Mouse (Mus musculus) erythroid progenitor cell, adult 5-6 weeks (primary cell): ENCODE data around the gene Gm9767. TPM values are rescaled to one million over a fixed set of nuclear protein-coding genes. Genes with fewer than 3 reads are reported as not detected.

Experiments used
- ATAC-seq: replicated peaks from 2 replicates; pipeline ENCODE4 v1.8.0; 2016; ENCODE audit warnings: moderate number of reproducible peaks, mild to moderate bottlenecking, moderate TSS enrichment, inconsistent platforms; ENCODE audit not compliant: poor library complexity, low FRiP score, severe bottlenecking
- total RNA-seq, 2 experiments: library from RNA; stranded (forward) in 1 of 2; stranded (reverse) in 1 of 2; fragments of 150-400 nt in 1 of 2; fragments of 186-747, 209-891 nt in 1 of 2; gene quantifications; 2 replicates each; pipeline versions ENCODE4 v1.2.3 to v1.2.4; 2015 to 2017; ENCODE audit warnings: low replicate concordance in 2 of 2

The Gm9767 gene
- total RNA-seq (2015; ENCODE audit: low replicate concordance) (not detected in 2 replicates), total RNA-seq (2017; ENCODE audit: low replicate concordance) (not detected in 2 replicates)

DNA sequence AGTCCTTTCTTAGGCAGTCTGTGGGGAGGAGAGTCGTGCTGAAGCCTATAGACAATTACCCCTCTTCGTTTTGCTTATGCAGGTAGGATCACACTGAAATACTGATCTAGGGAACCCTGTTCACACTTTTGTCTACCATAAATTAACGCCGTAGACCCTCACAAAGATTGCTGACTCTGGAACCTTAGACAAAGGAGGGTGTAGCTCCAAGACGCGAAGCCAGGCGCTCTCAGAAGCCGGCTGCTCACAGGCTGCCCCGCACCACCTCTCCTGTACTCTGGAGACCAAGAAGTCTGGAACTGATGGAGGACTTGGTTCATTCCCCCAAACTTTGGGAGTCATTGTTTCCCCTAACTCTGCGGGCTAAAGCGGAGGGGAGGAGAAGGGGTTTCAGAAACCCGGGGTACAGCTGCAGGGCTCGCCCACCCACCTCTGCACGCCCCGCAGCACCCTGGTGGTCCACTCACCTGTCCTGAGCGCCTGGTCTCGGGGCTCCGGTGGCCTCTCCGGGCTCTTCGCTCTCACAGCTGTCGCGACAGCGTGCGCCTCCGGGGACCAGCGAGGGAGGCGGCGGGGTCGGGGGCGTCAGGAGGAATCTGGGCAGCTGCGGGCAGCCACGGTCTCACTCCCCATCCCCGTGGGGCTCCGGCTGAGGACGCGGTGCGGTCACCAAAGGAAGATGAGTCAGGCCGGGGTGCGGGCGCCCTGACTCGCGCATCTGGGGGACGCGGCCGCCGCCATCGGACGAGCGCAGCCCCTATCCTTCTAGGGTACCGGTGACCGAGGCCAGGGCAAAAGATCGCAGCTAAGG is at the start of gene Gm9767:
Gene Gm9767 (plus strand): TSS at position 585 of the 811 bp plus-strand sequence.
- ATAC-seq: no peak

DNA sequence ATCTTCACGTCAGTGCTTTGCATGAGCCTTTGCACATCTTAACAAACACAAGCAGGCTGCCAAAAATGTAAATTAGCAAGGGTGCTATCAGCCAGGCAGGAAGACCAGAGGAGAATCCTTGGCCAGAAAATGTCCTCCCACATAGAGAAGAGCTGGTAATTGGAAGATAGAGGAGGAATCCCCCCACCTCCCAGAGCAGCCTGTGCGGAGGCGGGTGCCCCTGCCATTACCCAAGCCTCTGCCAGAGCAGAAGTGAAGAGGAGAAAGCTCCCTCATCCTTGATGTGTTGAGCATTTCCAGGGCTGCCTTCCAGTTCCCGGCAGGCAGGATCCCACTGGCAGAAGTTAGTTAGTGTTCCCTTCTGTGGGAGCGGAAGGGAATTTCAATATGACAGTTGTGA is 43.1 kb upstream of the Gm9767 start:
- ATAC-seq: no peak

DNA sequence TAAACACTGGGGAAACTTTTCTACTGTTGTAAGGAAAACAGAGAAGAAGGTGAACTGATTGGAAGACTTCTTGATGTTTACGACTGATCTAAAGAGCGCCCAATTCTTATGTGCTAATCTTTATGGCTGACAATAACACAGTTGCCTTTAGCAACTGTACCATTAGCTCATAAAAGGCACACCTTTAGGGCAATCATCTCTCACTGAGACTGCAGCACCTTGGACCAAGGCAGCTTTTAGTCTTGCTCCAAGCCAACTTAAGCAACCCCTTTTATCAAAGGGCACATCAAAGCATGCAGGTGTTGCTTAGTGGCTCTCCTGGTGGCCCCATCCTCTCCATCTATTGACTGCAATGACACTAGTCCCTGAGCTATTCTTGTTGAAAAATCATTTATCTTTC is 26.9 kb upstream of the Gm9767 start:
- no peak for ATAC-seq

DNA sequence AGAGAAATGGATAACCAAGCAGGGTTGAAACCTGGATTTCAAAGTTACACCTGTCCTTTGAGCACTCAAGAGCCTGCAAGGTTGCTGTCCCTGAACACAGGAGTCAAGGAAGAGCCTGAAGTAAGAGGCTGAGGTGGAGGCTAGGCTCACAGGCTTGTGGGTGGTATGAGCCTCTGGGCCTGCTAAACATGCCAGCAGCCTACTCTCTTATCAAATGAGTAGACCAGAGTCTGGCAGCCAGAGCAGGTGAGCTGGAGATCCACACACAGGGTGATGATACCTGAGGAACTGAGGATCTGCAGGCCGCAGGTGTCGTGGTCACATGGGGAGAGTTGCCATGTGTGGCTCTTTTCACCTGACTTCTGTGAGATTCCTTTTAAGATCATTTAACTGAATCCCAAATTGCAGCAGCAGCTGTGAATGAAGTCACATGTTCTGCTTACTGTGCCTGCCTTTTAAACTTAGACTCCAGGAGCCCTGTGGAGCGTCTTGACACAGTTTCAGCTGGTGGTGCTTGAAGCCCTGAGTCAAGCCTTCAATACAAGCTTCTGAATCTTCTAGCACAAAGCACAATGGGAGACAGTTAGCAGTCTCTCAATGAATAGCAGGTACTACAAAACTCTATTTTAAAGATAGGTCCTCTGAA is 18.3 kb upstream of the Gm9767 start:
- ATAC-seq: no peak

DNA sequence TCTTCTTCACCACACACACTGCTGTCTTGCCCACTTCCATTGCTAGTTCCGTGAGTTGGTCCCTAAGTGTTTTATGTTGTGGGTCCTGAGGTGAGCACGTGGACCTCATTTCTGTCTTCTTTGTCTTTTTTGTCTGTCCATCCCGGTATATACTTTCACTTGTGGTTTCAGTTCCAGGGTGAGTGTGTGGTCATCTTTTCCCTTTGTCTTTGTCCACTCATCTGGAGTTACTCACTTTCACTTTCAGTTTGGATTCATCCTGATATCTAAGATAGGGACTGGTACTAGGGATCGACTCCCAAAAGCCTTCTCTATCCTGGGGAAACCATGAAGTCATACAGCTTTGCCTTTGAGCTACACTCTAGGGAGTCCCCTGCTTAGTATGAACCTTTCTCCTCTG is 15.0 kb upstream of the Gm9767 start:
- no peak for ATAC-seq

DNA sequence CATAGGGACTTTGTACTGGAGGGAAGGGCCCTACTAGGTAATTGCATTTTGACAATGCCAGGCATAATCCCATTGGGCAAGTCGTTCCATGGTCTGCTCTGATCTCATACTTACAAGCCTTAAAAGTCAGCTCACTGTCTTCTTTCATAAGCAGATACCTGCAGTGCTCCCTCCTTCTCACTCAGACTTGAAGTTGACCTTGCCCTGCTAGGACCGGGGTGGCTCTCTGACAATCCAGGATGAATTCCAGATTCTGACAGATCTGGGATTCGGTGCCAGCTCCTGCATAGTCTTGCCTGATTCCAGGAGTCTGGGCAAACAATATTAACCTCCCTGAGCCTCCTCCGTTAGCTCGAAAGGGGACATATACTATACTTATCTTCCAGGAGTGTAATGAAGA is 6.1 kb upstream of the Gm9767 start:
- ATAC-seq: no peak

DNA sequence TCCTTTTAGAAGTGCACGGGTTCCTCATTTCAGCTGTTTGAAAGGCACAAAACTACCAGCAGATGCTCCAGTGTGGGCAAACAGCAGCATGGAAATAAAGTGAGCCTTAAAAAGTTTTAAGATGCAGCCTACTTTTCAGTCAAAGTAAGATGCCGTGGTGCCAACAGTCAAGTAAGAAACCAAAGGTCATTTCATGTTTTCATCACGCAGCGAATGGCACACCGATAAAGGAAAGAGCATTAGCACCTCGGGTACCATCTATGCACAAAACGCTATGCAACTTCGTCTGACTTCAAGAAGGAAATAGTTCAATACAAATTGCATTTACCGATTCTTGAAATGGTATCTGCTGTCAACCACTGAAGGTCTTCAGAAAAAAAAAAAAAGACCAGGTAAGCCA is 1.1 kb upstream of the Gm9767 start:
- ATAC-seq: no peak

DNA sequence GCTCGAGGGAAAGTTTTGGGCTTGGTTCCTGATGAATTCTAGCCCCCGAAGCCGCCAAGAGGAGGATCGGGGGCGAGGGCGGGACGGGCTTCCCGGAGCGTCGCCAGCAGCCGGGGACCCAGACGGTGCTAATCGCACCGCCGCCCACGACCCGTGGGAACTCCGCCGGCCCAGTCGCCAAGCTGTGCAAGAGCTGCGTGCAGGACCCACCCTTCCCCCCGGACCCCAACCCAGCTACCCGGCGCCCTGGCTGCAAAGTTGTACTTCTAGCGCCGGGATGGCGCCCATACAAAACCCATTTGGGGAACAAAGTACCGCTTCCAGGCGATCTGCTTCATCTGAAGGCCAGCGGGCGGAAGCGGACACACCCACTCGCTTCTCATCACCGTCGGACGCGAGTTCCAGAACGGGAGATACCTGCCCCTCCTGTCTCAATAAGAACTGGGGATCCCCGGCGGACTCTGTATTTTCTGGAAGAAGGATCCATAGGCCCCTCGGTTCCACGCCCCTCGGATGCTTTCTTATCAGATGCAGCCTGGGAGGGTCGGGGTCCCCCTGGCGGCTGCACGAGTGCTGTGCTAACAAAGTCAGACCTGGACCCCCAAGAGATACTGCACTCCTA is 577 bp downstream of the Gm9767 start, which contains the start of gene Tmem200a:
Gene Tmem200a (minus strand): TSS at position 532 of the 622 bp plus-strand sequence.
- ATAC-seq: no peak

DNA sequence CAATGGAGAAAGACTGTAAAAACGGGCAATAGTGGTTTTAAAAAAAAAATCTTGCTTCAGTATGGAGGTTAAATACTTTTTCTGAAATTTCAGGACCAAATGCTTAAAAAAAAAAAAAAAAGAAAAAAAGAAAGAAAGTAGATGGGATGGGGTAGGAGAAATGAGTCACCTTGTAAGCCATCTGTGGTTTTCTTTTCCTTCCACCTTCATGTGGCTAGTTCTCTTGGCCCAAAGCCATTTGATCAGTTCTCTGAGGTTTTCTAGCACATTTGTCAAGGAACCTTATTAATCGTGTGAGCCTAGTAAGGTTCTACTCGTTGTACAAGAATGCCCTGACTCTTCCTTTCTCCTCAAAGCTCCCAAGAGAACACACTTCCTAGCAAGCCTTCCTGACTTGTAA is 1.6 kb downstream of the Gm9767 start:
- ATAC-seq: no peak

DNA sequence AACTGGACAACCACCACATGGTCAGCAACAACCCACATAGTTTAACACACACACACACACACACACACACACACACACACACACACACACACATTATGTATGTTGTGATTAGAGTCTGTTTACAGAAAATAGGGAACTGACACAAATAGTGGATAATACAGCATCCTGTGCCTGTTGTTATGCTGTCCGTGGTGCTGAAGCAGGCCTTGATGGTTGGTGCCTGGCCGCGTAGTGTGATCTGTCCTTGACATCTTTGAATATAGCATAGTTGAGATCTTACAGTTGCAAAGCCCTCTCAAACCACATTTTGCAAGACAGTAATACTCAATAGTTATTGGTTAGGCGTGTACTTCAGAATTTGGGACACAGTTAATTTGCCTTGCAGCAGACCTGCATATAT is 4.0 kb downstream of the Gm9767 start:
- no peak for ATAC-seq

DNA sequence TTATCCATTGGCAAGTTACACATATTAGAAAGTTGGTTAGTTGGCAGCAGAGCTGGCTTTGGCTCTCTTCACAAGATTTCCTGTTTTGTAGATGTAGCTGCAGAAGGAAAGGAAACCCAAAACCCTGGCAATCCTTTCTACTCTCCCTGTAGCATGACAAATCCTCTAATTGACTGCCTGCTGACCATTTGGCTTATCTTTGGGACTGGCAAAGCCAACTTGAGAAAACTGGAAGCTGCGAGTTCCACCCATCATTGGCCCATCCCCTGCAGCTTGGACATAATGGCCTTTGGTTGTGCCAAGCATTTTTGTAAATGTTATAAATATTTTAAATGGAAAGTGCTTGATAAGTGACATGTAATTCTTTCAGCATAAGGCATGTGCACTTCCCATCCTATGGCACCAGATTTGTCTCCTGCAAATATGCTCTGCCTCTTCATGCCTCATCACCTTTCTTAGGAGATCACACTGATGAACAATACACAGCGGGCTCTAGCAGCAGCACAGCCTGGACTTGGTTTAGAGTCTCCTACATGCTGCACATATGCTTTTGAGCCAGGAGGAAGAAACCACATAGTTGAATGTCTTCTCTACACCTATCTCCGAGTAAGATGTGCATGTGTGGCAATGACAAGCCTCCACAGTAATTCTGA is 25.4 kb downstream of the Gm9767 start:
- no peak for ATAC-seq

DNA sequence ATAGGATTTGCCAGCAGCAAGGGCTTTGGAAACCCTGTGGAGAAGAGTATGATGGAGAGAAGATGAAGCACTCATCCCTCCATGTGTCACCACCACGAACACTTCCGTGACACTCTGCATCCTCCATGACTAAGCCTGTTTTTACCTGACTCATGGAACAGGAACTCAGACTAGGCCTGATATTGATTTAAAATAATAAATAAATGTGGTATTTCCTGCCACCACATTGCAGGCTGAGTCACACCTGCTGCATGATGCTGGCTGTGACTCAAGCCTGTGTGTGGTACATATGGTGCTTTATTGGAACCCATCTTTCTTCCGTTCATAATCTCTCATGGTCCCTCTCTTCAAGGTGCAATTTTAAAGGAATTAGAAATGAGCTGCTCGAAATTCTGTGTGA is 36.4 kb downstream of the Gm9767 start:
- ATAC-seq: no peak

DNA sequence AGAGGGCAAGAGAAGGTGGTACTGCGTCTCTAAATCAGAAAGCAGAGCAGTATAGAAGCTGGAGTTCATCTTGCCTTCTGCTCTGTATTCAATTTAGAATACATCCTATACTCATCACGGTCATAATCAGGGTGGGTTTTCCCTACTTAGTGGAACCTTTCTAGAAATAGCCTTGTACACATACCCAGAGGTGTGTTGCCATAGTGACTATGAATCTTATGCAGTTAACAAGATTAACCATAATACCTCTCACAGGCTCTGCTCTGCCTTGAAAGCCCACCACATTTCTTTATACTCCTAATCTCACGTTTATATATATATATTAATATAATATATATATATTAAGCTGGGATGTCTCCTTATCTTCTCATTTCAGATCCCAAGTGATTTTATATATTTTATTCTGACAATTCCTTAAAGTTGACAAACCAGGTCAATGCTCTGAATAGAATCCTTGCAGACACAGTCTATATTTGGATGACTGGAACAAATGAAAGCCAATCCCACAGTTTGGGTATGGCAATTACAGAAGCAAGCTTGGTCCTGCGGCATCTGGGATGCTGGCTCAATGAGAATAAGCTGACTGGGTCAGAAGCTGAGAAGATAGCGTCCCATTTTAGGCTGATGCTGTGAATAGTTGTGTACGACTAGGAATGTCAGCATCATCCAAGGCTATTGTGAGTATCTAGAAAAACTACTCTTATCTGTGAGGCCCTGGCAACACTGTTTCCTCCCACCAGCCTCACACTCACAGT is 41.2 kb downstream of the Gm9767 start:
- ATAC-seq: no peak

DNA sequence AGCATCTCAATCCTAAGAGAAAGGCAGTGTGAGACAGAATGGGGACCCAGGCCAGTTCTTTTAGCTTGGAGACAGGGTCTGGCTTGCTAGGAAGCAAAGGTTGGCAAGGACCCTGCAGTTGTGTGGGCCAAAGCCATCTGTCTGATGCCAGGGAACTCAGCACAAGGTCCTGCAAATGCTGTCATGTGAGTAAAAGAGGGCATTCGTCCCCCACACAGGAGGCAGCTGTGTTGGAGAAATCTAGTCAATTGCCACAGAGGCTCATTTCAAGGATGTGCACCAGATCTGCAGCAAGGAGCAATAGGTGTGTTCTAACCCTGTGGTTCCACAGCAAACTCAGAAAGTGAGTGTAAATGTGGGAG is 41.7 kb downstream of the Gm9767 start:
- no peak for ATAC-seq

Other genes starting within 250 kb of the Gm9767 start
- not detected in 2 replicates for gene Tmem200a, start 797 bp downstream of the Gm9767 start, total RNA-seq (2015; ENCODE audit: low replicate concordance)
- not detected in 2 replicates for gene Tmem200a, start 797 bp downstream of the Gm9767 start, total RNA-seq (2017; ENCODE audit: low replicate concordance)
- 1.4 and 2.1 TPM in 2 replicates for gene Samd3, start 151.5 kb downstream of the Gm9767 start, total RNA-seq (2015; ENCODE audit: low replicate concordance)
- 0.39 TPM in 1 of 2 replicates, not detected in the other for gene Samd3, start 151.5 kb downstream of the Gm9767 start, total RNA-seq (2017; ENCODE audit: low replicate concordance)